Mouse (Mus musculus) thymus, adult 2 months (tissue): ENCODE measurements around the gene Ssh2.

ENCODE experiments used
- CTCF ChIP-seq: fragments of 200-500 bp; IDR thresholded peaks from 2 replicates; pipeline ENCODE4 v1.5.1; 2012; ENCODE audit warnings: mild to moderate bottlenecking, control low read depth, low read length, moderate library complexity, borderline replicate concordance; ENCODE audit not compliant: control insufficient read depth, poor library complexity, insufficient read depth; ENCODE audit errors: extremely low read depth
- POLR2A ChIP-seq: fragments of 200-500 bp; IDR thresholded peaks from 2 replicates; pipeline ENCODE4 v1.6.1; 2012; ENCODE audit warnings: mild to moderate bottlenecking, low read length, control low read depth, moderate library complexity; ENCODE audit not compliant: control insufficient read depth, poor library complexity, insufficient read depth; ENCODE audit errors: extremely low read depth

- TF ChIP-seq CTCF (no peak), POLR2A (no peak)
Measured at GRCm38 (mm10) chr11:77497851-77498250, 281.8 kb downstream of the Ssh2 start.
